Mouse (Mus musculus) adrenal gland, postnatal 14 days (tissue): ENCODE data around the gene Dad1. TPM values are rescaled to one million over a fixed set of nuclear protein-coding genes. Genes with fewer than 3 reads are reported as not detected.
A peak's percentile ranks its signal among the peaks of the same experiment; 100 is the strongest.

Experiments
- DNase-seq: peaks from one replicate; pipeline ENCODE4 v3.0.0; 2021; ENCODE audit warnings: mixed read lengths
- long read RNA-seq, 2 experiments: library from polyadenylated mRNA; stranded (forward); transcript quantifications; one replicate each; pipeline ENCODE4 v2.0.0; 2021
- total RNA-seq: library from RNA; stranded (reverse); gene quantifications from 2 replicates; pipeline ENCODE4 v1.2.3, GENCODE M21; 2021

The Dad1 gene
- 237 and 250 TPM in 2 replicates for total RNA-seq
- long read RNA-seq, experiment 1, transcript Dad1-201 (3 exons, 878 nt): major isoform, 426 of 436 reads
- long read RNA-seq, experiment 1, partial matches to known transcripts: 6 of 436 reads
- long read RNA-seq, experiment 1, other reads (novel, unspliced or antisense): 4 of 436 reads
- long read RNA-seq, experiment 2, transcript Dad1-201 (3 exons, 878 nt): major isoform, 394 of 400 reads
- long read RNA-seq, experiment 2, partial matches to known transcripts: 2 of 400 reads
- long read RNA-seq, experiment 2, other reads (novel, unspliced or antisense): 4 of 400 reads

DNA sequence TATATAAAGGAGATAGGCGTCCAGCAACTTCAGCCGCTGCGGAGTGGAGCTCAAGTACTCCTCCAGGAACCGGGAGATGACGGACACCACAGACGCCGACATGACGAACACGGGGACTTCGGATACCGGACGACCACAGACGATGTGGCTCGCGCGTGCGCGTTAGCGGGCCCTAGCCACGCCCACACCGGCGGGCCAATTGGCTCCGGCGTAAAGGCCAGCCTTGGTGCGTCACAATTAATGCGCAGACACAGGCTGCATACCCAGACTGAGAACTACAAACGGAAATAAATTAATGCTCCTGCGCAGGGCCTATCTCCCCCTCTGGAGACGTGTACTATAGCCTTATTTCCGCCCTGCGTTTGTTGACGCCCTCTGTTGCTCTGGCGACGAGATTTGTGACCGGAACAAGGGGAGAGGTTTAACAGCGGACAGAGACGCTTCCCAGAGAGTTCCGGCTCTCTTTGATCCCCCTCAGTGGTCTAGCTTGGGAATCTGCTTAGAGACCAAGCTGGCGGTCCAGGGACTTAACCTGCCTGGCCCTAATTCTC lies at the start of gene Dad1, which contains the start of gene Abhd4:
Gene Dad1, minus strand, starts transcription at position 364 of the 551 bp plus-strand sequence.
Gene Abhd4, plus strand, starts transcription at position 448 of the 551 bp plus-strand sequence.
- DNase-seq: peak; percentile 99

DNA sequence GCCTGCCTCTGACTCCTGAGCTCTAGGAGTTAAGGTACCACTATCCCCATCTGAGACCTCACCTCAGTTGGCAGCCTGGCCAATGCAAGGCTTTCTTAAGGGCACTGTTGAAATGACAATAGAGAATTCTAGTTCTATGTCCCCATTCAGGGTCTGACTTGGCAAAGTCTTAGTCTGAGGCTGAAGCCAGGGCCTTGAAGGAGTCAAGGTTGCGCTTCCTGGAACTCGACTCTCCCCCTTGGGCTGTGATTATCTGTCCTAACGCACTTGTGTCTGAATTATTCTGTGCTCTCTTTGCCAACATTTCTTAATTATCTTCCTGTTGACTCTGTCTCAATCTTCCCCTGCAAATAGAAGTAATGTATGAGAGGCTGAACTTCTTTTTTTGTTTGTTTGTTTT lies 46.8 kb upstream of the Dad1 start:
- peak; percentile 42 for DNase-seq

DNA sequence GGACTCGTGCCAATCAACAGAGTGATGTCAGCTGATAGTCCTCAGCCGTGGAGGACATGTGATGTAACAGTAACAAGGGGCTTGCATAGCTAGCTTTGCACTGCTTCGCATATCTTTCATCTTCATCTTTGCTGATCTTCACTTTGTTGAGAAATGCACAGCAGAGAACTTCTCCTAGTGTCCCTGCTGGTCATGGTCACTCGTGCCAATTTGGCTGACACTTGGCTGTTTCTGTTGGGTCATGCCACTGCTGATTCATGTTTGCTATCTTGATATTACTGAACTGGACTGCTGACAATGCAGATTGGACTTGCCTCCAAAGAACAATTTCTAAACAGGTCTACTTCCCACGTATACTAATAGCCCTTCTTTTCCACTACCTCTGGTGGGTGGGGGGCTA lies 46.2 kb upstream of the Dad1 start:
- peak; percentile 80 for DNase-seq

GRCm38 (mm10) chr14:54284839-54285238 lies 30.9 kb upstream of the Dad1 start, which contains the start of gene Olfr49:
Gene Olfr49, minus strand, starts transcription at chr14:54284939.
- no peak for DNase-seq

DNA sequence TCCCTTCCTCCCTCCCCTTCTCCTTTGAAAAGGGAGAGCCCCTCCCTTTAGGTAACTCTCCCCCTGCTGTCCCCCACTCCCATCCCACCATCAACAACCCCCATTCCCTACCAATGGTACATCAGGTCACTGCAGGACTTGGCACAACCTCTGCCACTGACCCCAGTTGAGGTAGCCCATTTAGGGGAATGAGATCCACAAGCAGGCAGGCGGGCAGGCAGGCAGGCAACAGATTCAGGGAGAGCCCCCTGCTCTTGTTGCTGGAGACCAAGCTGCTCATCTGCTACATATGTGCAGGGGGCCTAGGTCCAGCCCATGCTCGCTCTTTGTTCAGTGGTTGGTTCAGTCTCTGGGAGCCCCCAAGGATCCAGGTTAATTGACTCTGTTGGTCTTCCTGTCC lies 22.5 kb upstream of the Dad1 start:
- no peak for DNase-seq

DNA sequence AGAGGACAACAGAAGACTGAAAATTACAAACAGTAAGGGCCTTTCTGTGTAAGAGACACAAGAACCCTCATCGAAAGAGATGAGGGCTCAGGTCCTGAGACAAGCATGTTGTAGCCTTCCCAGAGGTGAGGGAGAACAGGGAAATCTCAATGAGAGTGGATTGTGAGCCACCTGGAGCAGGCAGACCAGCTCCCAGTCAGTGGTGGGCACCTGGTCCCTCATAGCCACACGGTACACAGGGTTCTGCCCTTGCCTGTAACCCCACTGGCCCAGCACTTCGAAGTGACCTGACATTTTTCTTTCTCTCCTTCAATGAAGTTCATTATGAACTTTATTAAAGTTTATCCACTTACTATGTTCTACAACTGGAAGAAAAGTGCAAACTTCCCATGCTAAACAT lies 18.8 kb upstream of the Dad1 start:
- no peak for DNase-seq

GRCm38 (mm10) chr14:54271976-54272606 lies 18.2 kb upstream of the Dad1 start:
- DNase-seq: peak; percentile 53

- DNase-seq: no peak
Observed at GRCm38 (mm10) chr14:54270413-54270812, 16.5 kb upstream of the Dad1 start.

DNA sequence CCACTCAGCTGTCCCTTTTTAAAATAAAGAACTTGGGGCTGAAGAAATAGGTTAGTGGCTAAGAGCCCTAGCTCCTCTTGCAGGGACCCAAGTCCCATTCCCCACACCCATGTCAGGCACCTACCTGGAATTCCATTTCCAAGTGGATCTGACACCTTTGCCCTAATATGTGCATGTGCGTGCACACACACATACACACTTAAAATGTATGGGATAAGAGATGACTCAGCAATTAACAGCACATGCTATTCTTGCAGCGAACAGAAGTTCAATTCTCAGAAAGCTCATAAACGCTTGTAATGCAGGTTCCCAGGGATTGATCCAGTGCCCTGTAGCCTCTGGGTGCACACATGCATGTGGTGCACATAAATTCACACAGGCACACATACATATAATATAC lies 15.7 kb upstream of the Dad1 start:
- no peak for DNase-seq

DNA sequence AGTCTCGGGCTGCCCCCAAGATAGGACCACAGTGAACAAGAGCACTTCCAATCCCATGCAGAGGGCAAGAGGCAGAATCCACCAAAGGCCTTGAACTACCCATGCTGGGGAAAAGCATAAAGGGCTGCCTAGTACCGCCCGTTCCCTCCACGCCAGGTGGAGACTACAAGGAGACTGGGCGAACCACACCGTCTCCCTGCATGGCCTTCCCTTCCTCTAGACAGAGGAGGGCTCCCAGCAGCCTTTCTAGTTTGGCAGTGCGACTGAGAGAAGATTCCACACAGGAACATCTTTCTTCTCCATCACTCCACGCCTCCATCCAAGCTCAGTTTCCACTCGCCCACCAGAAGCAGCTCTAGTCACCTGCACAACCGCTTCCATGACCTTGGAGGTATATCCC lies 14.1 kb upstream of the Dad1 start:
- DNase-seq: no peak

DNA sequence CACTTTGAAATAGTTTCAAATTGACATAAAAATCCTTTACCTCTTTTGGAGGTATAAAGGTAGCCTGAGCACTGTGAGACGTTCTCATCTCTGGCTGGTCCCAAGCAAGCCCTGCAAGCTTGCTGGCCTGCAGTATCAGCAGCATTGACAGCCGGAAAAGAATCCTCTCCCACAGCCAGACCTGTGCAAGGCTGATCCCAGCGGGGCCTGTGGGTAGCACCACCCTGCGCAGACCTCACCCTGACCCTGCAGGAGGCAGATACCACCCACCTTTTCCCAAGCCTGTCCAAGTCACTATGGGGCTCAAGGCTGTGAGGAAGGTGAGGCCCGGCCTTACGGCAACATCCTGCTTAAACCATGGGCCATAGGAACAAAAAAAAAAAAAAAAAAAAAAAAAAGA lies 12.0 kb upstream of the Dad1 start:
- no peak for DNase-seq

- no peak for DNase-seq
Observed at GRCm38 (mm10) chr14:54265093-54265492, 11.2 kb upstream of the Dad1 start.

DNA sequence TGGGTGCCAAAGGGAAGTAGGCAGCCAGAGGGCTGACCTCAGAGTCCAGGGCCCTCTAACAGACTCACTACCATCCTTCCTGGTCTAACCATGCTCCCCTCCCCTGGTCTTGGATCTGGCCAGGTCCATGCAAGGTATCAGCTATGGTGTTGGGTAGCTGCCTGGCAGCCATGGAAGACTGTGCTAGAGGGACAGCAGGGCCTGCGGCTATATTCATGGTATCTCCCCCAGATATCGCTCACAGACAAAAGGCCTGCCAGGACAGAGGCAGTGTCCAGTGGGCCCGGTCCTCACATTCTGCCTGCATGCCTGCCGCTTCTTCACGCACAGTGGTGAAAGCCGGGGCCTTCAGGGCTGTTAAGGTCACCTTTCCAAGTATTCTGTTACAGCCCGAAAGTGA lies 10.3 kb upstream of the Dad1 start:
- DNase-seq: no peak

DNA sequence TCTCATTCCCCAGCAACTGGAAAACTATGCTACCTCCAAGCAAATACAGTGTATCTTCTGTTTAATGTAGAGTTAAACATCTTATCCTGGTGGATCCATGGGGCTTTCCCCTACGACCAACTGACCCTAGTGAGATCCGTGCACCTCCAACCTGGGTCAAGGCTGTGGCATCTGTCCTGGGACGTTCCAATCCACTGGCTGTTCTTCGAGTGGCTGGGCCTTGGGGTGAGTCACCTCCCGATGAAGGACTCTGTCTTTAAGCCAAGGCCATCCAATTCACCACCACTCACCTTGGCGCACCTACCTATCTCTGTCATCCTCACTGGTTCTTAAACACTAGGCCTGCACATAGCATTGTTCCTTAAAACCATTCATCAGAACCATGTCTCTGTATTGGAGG lies 9.2 kb upstream of the Dad1 start:
- DNase-seq: peak; percentile 48

DNA sequence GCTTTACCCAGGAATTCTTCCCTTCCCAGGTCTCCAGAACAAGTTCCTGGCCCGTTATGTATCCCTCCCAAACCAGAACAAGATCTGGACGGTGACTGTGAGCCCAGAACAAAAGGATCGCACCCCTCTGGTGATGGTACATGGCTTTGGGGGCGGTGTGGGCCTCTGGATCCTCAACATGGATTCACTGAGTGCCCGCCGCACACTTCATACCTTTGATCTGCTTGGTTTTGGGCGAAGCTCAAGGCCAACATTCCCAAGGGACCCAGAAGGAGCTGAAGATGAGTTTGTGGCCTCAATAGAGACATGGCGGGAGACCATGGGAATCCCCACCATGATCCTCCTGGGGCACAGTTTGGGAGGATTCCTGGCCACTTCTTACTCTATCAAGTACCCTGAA lies 8.7 kb upstream of the Dad1 start:
- DNase-seq: no peak

DNA sequence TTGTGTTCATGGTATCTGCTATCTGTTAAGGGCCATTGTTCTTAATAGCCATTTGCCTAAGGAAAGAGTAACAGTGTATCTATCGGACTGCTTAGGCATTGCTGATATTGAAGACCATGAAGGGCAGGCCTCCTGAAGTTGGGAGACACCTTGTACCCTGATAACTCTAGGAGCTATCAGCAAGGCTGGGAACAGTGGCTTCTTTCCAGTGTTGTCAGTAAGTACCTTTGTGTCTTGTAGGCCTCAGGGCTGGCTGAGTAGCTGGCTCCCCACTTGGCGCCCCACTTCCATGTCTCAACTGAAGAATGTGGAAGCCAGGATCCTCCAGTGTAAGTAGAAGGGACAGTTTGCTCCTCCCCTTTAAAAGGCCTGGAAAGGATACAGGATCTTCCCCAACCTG lies 7.5 kb upstream of the Dad1 start:
- no peak for DNase-seq

DNA sequence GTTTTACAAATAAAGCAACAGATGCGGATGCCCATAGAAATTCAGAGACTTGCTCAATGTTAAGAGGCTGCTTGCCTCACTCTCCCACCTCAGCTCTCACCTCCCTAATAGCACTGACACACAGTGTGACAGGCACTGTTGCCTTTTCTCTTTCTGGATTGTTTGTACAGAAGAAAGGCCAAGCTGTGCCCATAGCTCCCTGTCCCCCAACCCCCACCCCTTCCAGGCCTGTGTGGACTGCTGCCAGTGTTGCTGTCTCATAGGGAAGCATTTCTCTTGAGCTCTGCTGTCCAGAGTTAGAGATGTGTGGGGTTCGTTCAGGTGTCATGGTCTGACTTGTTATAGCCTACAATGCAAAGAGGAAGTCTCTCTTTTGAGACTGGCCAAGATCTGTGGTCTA lies 6.3 kb upstream of the Dad1 start:
- peak; percentile 80 for DNase-seq

GRCm38 (mm10) chr14:54259722-54260085 lies 5.8 kb upstream of the Dad1 start:
- DNase-seq: no peak

DNA sequence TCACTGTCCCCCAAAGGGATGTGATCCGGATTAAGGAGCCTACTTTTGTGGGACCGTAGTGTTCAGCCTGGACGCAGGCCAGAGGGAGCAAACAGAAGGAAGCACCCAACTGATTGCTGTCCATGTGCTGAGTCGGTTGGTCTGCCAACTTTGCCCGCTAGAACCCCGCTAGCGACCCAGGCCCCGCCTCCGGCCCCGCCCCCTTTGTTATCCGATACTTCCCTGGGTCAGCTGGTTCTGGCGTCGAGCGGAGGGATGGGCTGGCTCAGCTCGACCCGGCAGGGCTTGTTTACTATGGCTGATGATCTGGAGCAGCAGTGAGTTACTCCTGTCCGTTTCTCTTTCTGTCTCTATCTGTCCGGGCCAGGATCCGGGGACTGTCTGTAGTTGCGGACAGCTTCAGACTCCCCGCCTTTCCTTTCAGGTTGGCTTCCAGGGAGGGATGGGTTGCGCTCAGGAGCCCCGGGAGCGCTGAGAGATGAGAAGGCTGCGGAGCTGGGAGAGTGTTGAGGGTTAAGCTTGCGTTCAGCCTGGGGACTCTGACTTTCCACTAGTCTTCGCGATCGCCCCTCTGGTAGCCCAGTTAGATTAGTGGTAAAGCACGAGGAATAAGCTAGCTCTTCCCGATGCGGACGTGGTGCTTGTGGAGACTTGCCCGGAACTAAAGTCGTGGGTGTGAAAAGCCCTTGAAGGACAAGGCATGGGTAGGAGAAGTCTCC lies 5.3 kb upstream of the Dad1 start:
- DNase-seq: peak; percentile 99

GRCm38 (mm10) chr14:54258131-54258670 lies 4.3 kb upstream of the Dad1 start:
- no peak for DNase-seq

GRCm38 (mm10) chr14:54254670-54255202 lies 832 bp upstream of the Dad1 start:
- DNase-seq: no peak

- DNase-seq: no peak
Observed at GRCm38 (mm10) chr14:54250122-54250521, 3.8 kb downstream of the Dad1 start.

GRCm38 (mm10) chr14:54249326-54249725 lies 4.6 kb downstream of the Dad1 start:
- DNase-seq: peak; percentile 78
